Mouse (Mus musculus) splenic B cell, adult 2 months (primary cell): ENCODE measurements at regions not wholly inside any gene's neighbourhood (a gene's known extent, or its start where the extent isn't known, plus 50 kb on each side); places are given as distances from the start of the nearest gene placed in this dataset.

Source experiments
- DNase-seq: peaks from one replicate; pipeline ENCODE4 v3.0.0-alpha.2; 2011; ENCODE audit warnings: low read depth, low spot score
- H3K27me3 ChIP-seq: 2 replicates; pipeline ENCODE4 v1.6.1; 2012; ENCODE audit warnings: mild to moderate bottlenecking, low read length, moderate library complexity, mixed read lengths; ENCODE audit not compliant: control insufficient read depth, poor library complexity, insufficient read depth, severe bottlenecking
- H3K36me3 ChIP-seq: 2 replicates; pipeline ENCODE4 v1.6.1; 2012; ENCODE audit warnings: mild to moderate bottlenecking, low read length, moderate library complexity, mixed read lengths; ENCODE audit not compliant: control insufficient read depth, poor library complexity, insufficient read depth, severe bottlenecking

- Histone ChIP-seq H3K27me3 (no peaks in the 10 kb centered on the region), H3K36me3 (no peaks in the 10 kb centered on the region)
- no peak for DNase-seq
Observed at GRCm38 (mm10) chr8:103482033-103482720, 619.2 kb upstream of the Cdh5 start.

- Histone ChIP-seq H3K36me3 (no peaks in the 10 kb centered on the region), H3K27me3 (no peaks in the 10 kb centered on the region)
- DNase-seq: no peak
Observed at GRCm38 (mm10) chr8:103485441-103485840, 616.0 kb upstream of the Cdh5 start.

- Histone ChIP-seq H3K27me3 (no peaks in the 10 kb centered on the region), H3K36me3 (no peaks in the 10 kb centered on the region)
- no peak for DNase-seq
Observed at GRCm38 (mm10) chr8:103489411-103489810, 612.0 kb upstream of the Cdh5 start.

GRCm38 (mm10) chr8:103492914-103493517 is 608.4 kb upstream of the Cdh5 start:
- no peak for DNase-seq
- H3K36me3 ChIP-seq: no peaks in the 10 kb centered on the region
- H3K27me3 ChIP-seq: no peaks in the 10 kb centered on the region

- no peaks in the 10 kb centered on the region for H3K36me3 ChIP-seq
- H3K27me3 ChIP-seq: no peaks in the 10 kb centered on the region
- no peak for DNase-seq
Observed at GRCm38 (mm10) chr8:103493932-103494493, 607.4 kb upstream of the Cdh5 start.

- DNase-seq: no peak
Observed at GRCm38 (mm10) chr8:103494670-103495069, 606.8 kb upstream of the Cdh5 start.

GRCm38 (mm10) chr8:103501328-103501727 is 600.1 kb upstream of the Cdh5 start:
- no peaks in the 10 kb centered on the region for H3K36me3 ChIP-seq
- no peak for DNase-seq
- H3K27me3 ChIP-seq: no peaks in the 10 kb centered on the region

More at GRCm38 (mm10) chr8:103494670-103495069, 606.8 kb upstream of the Cdh5 start:
- no peaks in the 10 kb centered on the region for H3K36me3 ChIP-seq
- H3K27me3 ChIP-seq: no peaks in the 10 kb centered on the region

- no peak for DNase-seq
- no peaks in the 10 kb centered on the region for H3K36me3 ChIP-seq
- H3K27me3 ChIP-seq: no peaks in the 10 kb centered on the region
Observed at GRCm38 (mm10) chr8:103502991-103503767, 598.2 kb upstream of the Cdh5 start.

- Histone ChIP-seq H3K36me3 (no peaks in the 10 kb centered on the region), H3K27me3 (no peaks in the 10 kb centered on the region)
- DNase-seq: no peak
Observed at GRCm38 (mm10) chr8:103506334-103506733, 595.1 kb upstream of the Cdh5 start.

- Histone ChIP-seq H3K27me3 (no peaks in the 10 kb centered on the region), H3K36me3 (no peaks in the 10 kb centered on the region)
- no peak for DNase-seq
Observed at GRCm38 (mm10) chr8:103507068-103507467, 594.4 kb upstream of the Cdh5 start.

- Histone ChIP-seq H3K36me3 (no peaks in the 10 kb centered on the region), H3K27me3 (no peaks in the 10 kb centered on the region)
- no peak for DNase-seq
Observed at GRCm38 (mm10) chr8:103520141-103520866, 581.1 kb upstream of the Cdh5 start.

- Histone ChIP-seq H3K36me3 (no peaks in the 10 kb centered on the region), H3K27me3 (no peaks in the 10 kb centered on the region)
- no peak for DNase-seq
Observed at GRCm38 (mm10) chr8:103530903-103531302, 570.5 kb upstream of the Cdh5 start.

GRCm38 (mm10) chr8:103534971-103535370 is 566.5 kb upstream of the Cdh5 start:
- H3K36me3 ChIP-seq: no peaks in the 10 kb centered on the region
- DNase-seq: no peak
- H3K27me3 ChIP-seq: no peaks in the 10 kb centered on the region

- H3K36me3 ChIP-seq: no peaks in the 10 kb centered on the region
- H3K27me3 ChIP-seq: no peaks in the 10 kb centered on the region
- no peak for DNase-seq
Observed at GRCm38 (mm10) chr8:103536856-103537255, 564.6 kb upstream of the Cdh5 start.
